Mouse (Mus musculus): ENCODE results near the gene Homer2.

GRCm38 (mm10) chr7:81697954-81698353 lies 9.4 kb downstream of the Homer2 start:
- TF ChIP-seq CTCF (conservative IDR thresholded peaks at IDR 0.05; ENCODE audit: low read length) (no peak), NANOG (IDR thresholded peaks at IDR 0.05; ENCODE audit: borderline replicate concordance, low read length) (no peak)

Measured in E14TG2a.4 (cell line).